Mouse (Mus musculus) erythroblast, embryonic 14.5 days (primary cell): ENCODE data around the gene Fam173a.

Experiments used
- GATA1 ChIP-seq: IDR thresholded peaks from 2 replicates; pipeline ENCODE4 v1.6.1; 2012; ENCODE audit warnings: low read length, inconsistent platforms, mixed read lengths
- TAL1 ChIP-seq: IDR thresholded peaks from 3 replicates; pipeline ENCODE4 v1.6.1; 2012; ENCODE audit warnings: low read length, inconsistent platforms, mixed read lengths

GRCm38 (mm10) chr17:25808789-25809605 is 16.3 kb upstream of the Fam173a start, which contains the start of gene Fbxl16:
- TF ChIP-seq GATA1 (no peak), TAL1 (no peak)
